Mouse (Mus musculus) brain, embryonic 14.5 days (tissue): ENCODE data around the gene Npepps.

Experiments
- CTCF ChIP-seq: fragments of 200-500 bp; IDR thresholded peaks from 2 replicates; pipeline ENCODE4 v1.5.1; 2012; ENCODE audit warnings: inconsistent platforms, mild to moderate bottlenecking, moderate library complexity, borderline replicate concordance; ENCODE audit not compliant: insufficient read depth, insufficient read length; ENCODE audit errors: extremely low read depth
- POLR2A ChIP-seq: fragments of 200-500 bp; IDR thresholded peaks from 2 replicates; pipeline ENCODE4 v1.6.1; 2012; ENCODE audit warnings: mild to moderate bottlenecking, inconsistent platforms, borderline replicate concordance; ENCODE audit not compliant: poor library complexity, insufficient read depth, insufficient read length, severe bottlenecking; ENCODE audit errors: extremely low read depth

GRCm38 (mm10) chr11:97221611-97222010 is 58.8 kb downstream of the Npepps start:
- TF ChIP-seq CTCF (no peak), POLR2A (no peak)
